Mouse (Mus musculus) left cerebral cortex, postnatal 10 days (tissue): ENCODE measurements around the gene Camk2d. TPM values are rescaled to one million over a fixed set of nuclear protein-coding genes. Genes with fewer than 3 reads are reported as not detected.
A peak's percentile ranks its signal among the peaks of the same experiment; 100 is the strongest.

Source experiments
- DNase-seq, 2 experiments: peaks; one replicate each; pipeline ENCODE4 v3.0.0; 2021 to 2022; ENCODE audit warnings: low spot score in 2 of 2, mixed read lengths in 1 of 2; ENCODE audit errors: extremely low spot score in 1 of 2
- intact Hi-C: fragments of 180-260 bp; cut with DNase I; formaldehyde crosslinking; loops from one replicate; pipeline ENCODE4 v1.15.1; 2025
- total RNA-seq, 2 experiments: library from RNA; stranded (reverse); gene quantifications; 2 replicates each; pipeline ENCODE4 v1.2.3; 2021

Camk2d gene
- total RNA-seq, 2 experiments from 2014 or later, result 180 to 192 TPM

- intact Hi-C loops, result loop anchor here (2.0 kb wide), 1 partner anchor 174 kb away; the partner anchor contains the start of gene Camk2d
- no peak for DNase-seq
These were observed 174.9 kb downstream of the Camk2d start for GRCm38 (mm10) chr3:126771032-126771431.

- DNase-seq, result peak; percentile 49 to 74
These were observed 175.4 kb downstream of the Camk2d start for GRCm38 (mm10) chr3:126771541-126771940.

GRCm38 (mm10) chr3:126776001-126776400 lies 179.9 kb downstream of the Camk2d start:
- no peak for DNase-seq
- intact Hi-C loops, result no loop called here

More at GRCm38 (mm10) chr3:126771541-126771940, 175.4 kb downstream of the Camk2d start:
- intact Hi-C loops, result loop anchor here (2.0 kb wide), 1 partner anchor 175 kb away; the partner anchor contains the start of gene Camk2d

- intact Hi-C loops, result no loop called here
- no peak for DNase-seq
These were observed 181.0 kb downstream of the Camk2d start for GRCm38 (mm10) chr3:126777101-126777500.

GRCm38 (mm10) chr3:126777879-126778278 lies 181.8 kb downstream of the Camk2d start:
- intact Hi-C loops, result no loop called here
- DNase-seq, result no peak

GRCm38 (mm10) chr3:126780014-126780615 lies 184.0 kb downstream of the Camk2d start:
- intact Hi-C loops, result no loop called here
- no peak for DNase-seq

- DNase-seq, result no peak
- intact Hi-C loops, result no loop called here
These were observed 197.2 kb downstream of the Camk2d start for GRCm38 (mm10) chr3:126793035-126793964.

GRCm38 (mm10) chr3:126795904-126796303 lies 199.8 kb downstream of the Camk2d start:
- intact Hi-C loops, result no loop called here
- DNase-seq, result no peak

- no peak for DNase-seq
- intact Hi-C loops, result no loop called here
These were observed 200.9 kb downstream of the Camk2d start for GRCm38 (mm10) chr3:126797025-126797424.

- no peak for DNase-seq
- intact Hi-C loops, result no loop called here
These were observed 201.7 kb downstream of the Camk2d start for GRCm38 (mm10) chr3:126797810-126798209.

- intact Hi-C loops, result no loop called here
- no peak for DNase-seq
These were observed 206.9 kb downstream of the Camk2d start for GRCm38 (mm10) chr3:126802988-126803387.

GRCm38 (mm10) chr3:126804968-126805367 lies 208.9 kb downstream of the Camk2d start:
- intact Hi-C loops, result no loop called here
- no peak for DNase-seq

- no peak for DNase-seq
- intact Hi-C loops, result no loop called here
These were observed 210.0 kb downstream of the Camk2d start for GRCm38 (mm10) chr3:126806145-126806544.

GRCm38 (mm10) chr3:126809915-126810314 lies 213.8 kb downstream of the Camk2d start:
- intact Hi-C loops, result no loop called here
- no peak for DNase-seq

- no peak for DNase-seq
- intact Hi-C loops, result no loop called here
These were observed 214.4 kb downstream of the Camk2d start for GRCm38 (mm10) chr3:126810372-126811090.

GRCm38 (mm10) chr3:126811646-126812045 lies 215.5 kb downstream of the Camk2d start:
- no peak for DNase-seq
- intact Hi-C loops, result no loop called here

GRCm38 (mm10) chr3:126822374-126822773 lies 226.3 kb downstream of the Camk2d start:
- no peak for DNase-seq
- intact Hi-C loops, result no loop called here

GRCm38 (mm10) chr3:126824930-126825329 lies 228.8 kb downstream of the Camk2d start:
- intact Hi-C loops, result no loop called here
- no peak for DNase-seq

- no peak for DNase-seq
- intact Hi-C loops, result no loop called here
These were observed 230.1 kb downstream of the Camk2d start for GRCm38 (mm10) chr3:126826172-126826571.
